Comparison of ENCODE assay signal across 8 mouse cellular contexts in the genomic region with DNA sequence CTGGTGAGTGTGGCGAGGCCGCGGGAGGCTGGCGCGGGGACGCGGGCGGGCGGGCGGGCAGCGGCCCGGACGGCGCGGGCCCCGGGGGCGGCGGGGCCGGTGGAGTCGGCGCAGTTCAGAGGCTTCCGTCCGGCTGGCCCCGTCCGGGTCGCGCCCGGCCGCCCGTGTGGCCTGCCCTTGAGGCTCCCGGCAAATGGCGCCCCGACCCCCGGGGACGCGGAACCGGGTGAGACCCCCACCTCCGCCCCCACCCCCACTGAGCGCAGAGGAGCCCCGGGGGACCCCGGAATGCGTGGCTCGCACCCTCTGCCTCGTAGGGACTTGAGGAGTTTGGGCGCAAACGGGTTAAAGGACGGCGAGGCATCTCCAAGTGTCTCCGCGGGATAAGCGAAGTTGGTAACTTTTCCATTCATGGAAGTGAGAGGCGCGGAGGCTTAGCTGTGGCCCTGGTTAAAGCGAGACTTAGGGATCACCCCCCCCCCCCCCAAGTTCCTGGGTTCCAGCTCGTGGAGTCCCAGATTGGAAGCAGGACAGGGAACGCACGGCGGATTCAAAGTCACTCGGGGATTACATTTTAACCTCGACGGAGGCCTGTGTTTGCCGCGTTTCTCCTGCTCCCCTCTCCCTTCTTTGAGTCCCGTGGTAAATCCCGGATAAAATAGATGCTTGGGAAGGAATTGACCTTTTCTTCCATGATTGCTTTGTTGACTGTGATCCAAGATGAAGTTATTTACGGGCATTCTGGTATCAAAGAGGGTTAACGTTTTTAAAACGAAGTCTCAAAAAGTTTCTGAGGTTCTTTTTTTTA. TPM values are rescaled to one million over a fixed set of nuclear protein-coding genes. Genes with fewer than 3 reads are reported as not detected.
A peak's percentile ranks its signal among the peaks of the same experiment; 100 is the strongest.
DNase-seq lines count a peak whose midpoint lies in the region; ATAC-seq and TF ChIP-seq lines count a peak whose summit lies in the region.

No protein-coding gene starts in this region.

- DNase-seq in 416B (ENCODE audit: low read depth): peak; percentile 42
- peak; percentile 78 for DNase-seq in R1 (ENCODE audit: low read depth, low spot score)
- DNase-seq in embryo, embryonic 10.5 days (ENCODE audit: low spot score): peak; percentile 74
- peak; percentile 67 for DNase-seq in kidney, postnatal 0 days (ENCODE audit: low spot score)
- DNase-seq in lung, postnatal 0 days (ENCODE audit: low spot score): peak; percentile 74
- peak; percentile 21 for DNase-seq in right cerebral cortex, postnatal 25 days
- DNase-seq in natural killer cell, adult 2 months (ENCODE audit: low spot score in 2 of 2): no peak

- H3K36me3 ChIP-seq in heart, embryonic 11.5 days (ENCODE audit: control insufficient read depth, insufficient read depth, low read length): no peaks in the 10 kb centered on the region
- H3K36me3 ChIP-seq in kidney, postnatal 0 days (ENCODE audit: insufficient read depth, low read length): no peaks in the 10 kb centered on the region
- H3K36me3 ChIP-seq in lung, postnatal 0 days (ENCODE audit: insufficient read depth, low read length): no peaks in the 10 kb centered on the region

- 0 out of 2 replicates have a peak, but pooled peaks cover 2% of the 10 kb centered on the region for H3K9me3 ChIP-seq in heart, embryonic 11.5 days (replicated peaks; ENCODE audit: control insufficient read depth, low read length)
- H3K9me3 ChIP-seq in kidney, postnatal 0 days (replicated peaks; ENCODE audit: low read length): no peaks in the 10 kb centered on the region
- H3K9me3 ChIP-seq in lung, postnatal 0 days (ENCODE audit: low read length): no peaks in the 10 kb centered on the region

- under 1% methylated on average over 55 of the region's 68 CpGs for WGBS in heart, embryonic 11.5 days (ENCODE audit: insufficient replicate concordance)
- under 1% methylated on average over 46 of the region's 68 CpGs for WGBS in kidney, postnatal 0 days
- under 1% methylated on average over 63 of the region's 68 CpGs for WGBS in lung, postnatal 0 days

- no peaks in the 10 kb centered on the region for H3K27me3 ChIP-seq in heart, embryonic 11.5 days (ENCODE audit: control insufficient read depth, insufficient read depth, low read length)
- H3K27me3 ChIP-seq in kidney, postnatal 0 days (ENCODE audit: insufficient read depth, low read length): no peaks in the 10 kb centered on the region
- no peaks in the 10 kb centered on the region for H3K27me3 ChIP-seq in lung, postnatal 0 days (replicated peaks; ENCODE audit: insufficient read depth, low read length)

- no peak for TF ChIP-seq EP300 in lung, postnatal 0 days (IDR thresholded peaks at IDR 0.05)

- ATAC-seq in heart, embryonic 11.5 days (replicated peaks; ENCODE audit: insufficient number of reproducible peaks, low FRiP score, low TSS enrichment): peak; percentile 59
- peak; percentile 70 for ATAC-seq in kidney, postnatal 0 days (replicated peaks; ENCODE audit: low FRiP score, low read depth)
- ATAC-seq in lung, postnatal 0 days: peak; percentile 46

- H3K4me2 ChIP-seq in heart, embryonic 11.5 days: peak overlapping the region; percentile 54
- H3K4me2 ChIP-seq in kidney, postnatal 0 days (ENCODE audit: low read length): peak overlapping the region; percentile 87
- peak overlapping the region; percentile 96 for H3K4me2 ChIP-seq in lung, postnatal 0 days (replicated peaks; ENCODE audit: low read depth, low read length)

- H3K4me3 ChIP-seq in heart, embryonic 11.5 days (ENCODE audit: low read depth, low read length): peak overlapping the region; percentile 89
- peak overlapping the region; percentile 98 for H3K4me3 ChIP-seq in kidney, postnatal 0 days (replicated peaks; ENCODE audit: low read depth, low read length)
- H3K4me3 ChIP-seq in lung, postnatal 0 days (ENCODE audit: low read depth, low read length): peak overlapping the region; percentile 92

- peak overlapping the region; percentile 99 for H3K27ac ChIP-seq in heart, embryonic 11.5 days (ENCODE audit: low read depth, low read length)
- H3K27ac ChIP-seq in kidney, postnatal 0 days: peak overlapping the region; percentile 97
- peak overlapping the region; percentile 91 for H3K27ac ChIP-seq in lung, postnatal 0 days (ENCODE audit: low read length)

- TF ChIP-seq CTCF in kidney, postnatal 0 days (IDR thresholded peaks at IDR 0.05; ENCODE audit: low read depth): no peak
- TF ChIP-seq CTCF in lung, postnatal 0 days (IDR thresholded peaks at IDR 0.05): no peak

- H3K4me1 ChIP-seq in heart, embryonic 11.5 days (ENCODE audit: control insufficient read depth, insufficient read depth, low read length): 0 out of 2 replicates have a peak, but pooled peaks cover 4% of the 10 kb centered on the region
- peaks cover 6% of the 10 kb centered on the region; the same call in 1 of the 2 replicates for H3K4me1 ChIP-seq in kidney, postnatal 0 days (replicated peaks; ENCODE audit: insufficient read depth, low read length)
- peaks cover 5% of the 10 kb centered on the region; the same call in 1 of the 2 replicates for H3K4me1 ChIP-seq in lung, postnatal 0 days (ENCODE audit: insufficient read depth, low read depth, low read length)

- peak overlapping the region; percentile 97 for H3K9ac ChIP-seq in heart, embryonic 11.5 days (ENCODE audit: low read depth, low read length)
- peak overlapping the region; percentile 98 for H3K9ac ChIP-seq in kidney, postnatal 0 days (ENCODE audit: low read depth, low read length)
- H3K9ac ChIP-seq in lung, postnatal 0 days (replicated peaks; ENCODE audit: low read depth): peak overlapping the region; percentile 90

RNA-seq across cellular contexts. Expression of gene Fbxo30, which starts 0.6 kb away (rescaled TPM):
- polyA plus RNA-seq in heart, embryonic 11.5 days (2014; fragmentation: Nextera tagmentation; extraction: Ambion mirVana): 33.6 and 39.0 TPM in 2 replicates
- 18.8 and 20.1 TPM in 2 replicates for polyA plus RNA-seq in kidney, postnatal 0 days (2015; fragmentation: Nextera tagmentation; extraction: Ambion mirVana)
- polyA plus RNA-seq in lung, postnatal 0 days (2015; fragmentation: Nextera tagmentation; extraction: Ambion mirVana): 17.2 and 17.8 TPM in 2 replicates

Comparison
In these comparisons a context has a peak if more than half of its experiments do, and no peak if none do; other contexts are left out.
1. DNase-seq: peak in 416B (single experiment), R1 (single experiment), embryo, embryonic 10.5 days (single experiment), kidney, postnatal 0 days (single experiment), lung, postnatal 0 days (single experiment) and right cerebral cortex, postnatal 25 days (single experiment); none in natural killer cell, adult 2 months (0 of 2).
2. Peak in every context shown above with its lines, with median percentiles within 50 percentile points of each other: ATAC-seq, H3K27ac ChIP-seq, H3K4me2 ChIP-seq, H3K4me3 ChIP-seq and H3K9ac ChIP-seq.